Mouse (Mus musculus) intestine, embryonic 14.5 days (tissue): ENCODE measurements around the gene Cst7. TPM values are rescaled to one million over a fixed set of nuclear protein-coding genes. Genes with fewer than 3 reads are reported as not detected.
A peak's percentile ranks its signal among the peaks of the same experiment; 100 is the strongest.
"Not testable (repeated sequence)": the region's sequence is repeated elsewhere in the genome, so short reads cannot be mapped to it uniquely, and the experiment has no call there.

Experiments used
- ATAC-seq: fragments of 200-750 bp; cut with Nextera tagmentation; replicated peaks from 2 replicates; pipeline ENCODE4 v1.8.0; 2017; ENCODE audit warnings: low read depth, moderate number of reproducible peaks, moderate TSS enrichment, moderate library complexity; ENCODE audit not compliant: low FRiP score, low TSS enrichment
- DNase-seq: peaks from one replicate; pipeline ENCODE4 v3.0.0-alpha.2; 2018; ENCODE audit warnings: low spot score
- H3K27ac ChIP-seq: fragments of 300-500 bp; sonication (generic); 2 replicates; pipeline ENCODE4 v1.5.1; 2014; ENCODE audit warnings: low read depth, mild to moderate bottlenecking, control low read depth
- H3K27me3 ChIP-seq: fragments of 300-500 bp; sonication (generic); replicated peaks from 2 replicates; pipeline ENCODE4 v1.6.1; 2014; ENCODE audit warnings: low read length, control low read depth; ENCODE audit not compliant: control insufficient read depth, insufficient read depth
- H3K36me3 ChIP-seq: fragments of 300-500 bp; sonication (generic); 2 replicates; pipeline ENCODE4 v1.6.1; 2014; ENCODE audit warnings: low read length, control low read depth; ENCODE audit not compliant: control insufficient read depth, insufficient read depth
- H3K4me1 ChIP-seq: fragments of 300-500 bp; sonication (generic); replicated peaks from 2 replicates; pipeline ENCODE4 v1.6.1; 2014; ENCODE audit warnings: low read length, control low read depth, mixed read lengths; ENCODE audit not compliant: control insufficient read depth, insufficient read depth
- H3K4me2 ChIP-seq: fragments of 300-500 bp; sonication (generic); 2 replicates; pipeline ENCODE4 v1.6.1; 2014; ENCODE audit warnings: low read length
- H3K4me3 ChIP-seq: fragments of 300-500 bp; sonication (generic); 2 replicates; pipeline ENCODE4 v1.5.1; 2014; ENCODE audit warnings: low read depth, low read length, control low read depth, mixed read lengths
- H3K9ac ChIP-seq: fragments of 300-500 bp; sonication (generic); 2 replicates; pipeline ENCODE4 v1.6.1; 2014; ENCODE audit warnings: mild to moderate bottlenecking, low read length
- H3K9me3 ChIP-seq: fragments of 300-500 bp; sonication (generic); 2 replicates; pipeline ENCODE4 v1.6.1; 2016; ENCODE audit warnings: low read length, control low read depth; ENCODE audit not compliant: control insufficient read depth
- WGBS: fragments of 180-500 bp; shearing (Covaris S2); extraction: QIAGEN DNeasy Blood & Tissue Kit; methylation state at CpG from one replicate; pipeline ENCODE4 v1.1.7; 2014; 5-methylcytosine and 5-hydroxymethylcytosine counted together
- polyA plus RNA-seq: library from polyadenylated mRNA; unstranded; fragments of >200 nt; fragmentation: Nextera tagmentation; extraction: Ambion mirVana; gene quantifications from 2 replicates; pipeline ENCODE4 v1.2.1, GENCODE M21; 2014

Gene Cst7
- 0.55 TPM in 2 replicates for polyA plus RNA-seq

DNA sequence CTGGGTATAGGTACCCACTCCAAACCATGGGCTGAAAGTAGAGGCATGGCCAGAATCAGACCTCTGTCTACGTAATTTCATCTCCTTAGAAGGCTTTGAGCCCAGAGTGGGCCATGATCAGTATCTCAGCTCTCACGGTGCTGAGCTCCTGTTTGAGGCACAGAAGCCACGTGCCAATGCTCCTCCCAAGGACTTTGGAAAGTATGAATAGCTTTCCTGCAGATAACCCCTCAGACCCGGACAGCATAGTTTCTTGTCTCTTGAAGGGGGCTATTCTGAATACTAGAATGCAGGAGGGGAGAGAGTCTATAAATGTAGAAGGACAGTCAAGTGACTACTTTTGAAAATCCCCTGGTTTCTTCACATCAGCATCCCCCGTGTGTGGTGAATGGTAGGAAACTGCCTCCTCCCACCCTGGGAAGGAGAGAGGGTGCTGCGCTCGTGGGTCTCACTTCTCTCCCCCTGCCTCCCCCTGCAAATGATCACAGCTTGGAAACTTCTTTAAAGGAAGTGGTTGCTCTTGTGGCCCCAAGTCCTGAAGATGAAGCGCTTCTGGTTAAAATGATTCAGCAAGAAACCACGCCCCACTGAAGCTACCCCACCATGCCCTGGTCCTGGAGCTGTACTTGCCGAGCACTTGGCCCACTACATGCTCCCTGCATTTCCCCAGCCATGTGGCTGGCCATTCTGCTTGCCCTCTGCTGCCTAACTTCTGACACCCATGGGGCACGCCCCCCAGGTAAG lies at the start of gene Cst7:
TSS of gene Cst7 (plus strand) at position 569 of the 744 bp plus-strand sequence.
- H3K9me3 ChIP-seq = no peaks in the 10 kb centered on the region
- no peak for DNase-seq
- no peak within 1 kb of the TSS for H3K9ac ChIP-seq
- no peaks in the 10 kb centered on the region for H3K36me3 ChIP-seq
- 71% methylated on average over 11 of the region's 11 CpGs for WGBS
- H3K4me2 ChIP-seq = no peak within 1 kb of the TSS
- H3K4me3 ChIP-seq = no peak within 1 kb of the TSS
- H3K27me3 ChIP-seq = no peaks in the 10 kb centered on the region
- no peaks in the 10 kb centered on the region for H3K4me1 ChIP-seq
- ATAC-seq = no peak
- H3K27ac ChIP-seq = no peak within 1 kb of the TSS

DNA sequence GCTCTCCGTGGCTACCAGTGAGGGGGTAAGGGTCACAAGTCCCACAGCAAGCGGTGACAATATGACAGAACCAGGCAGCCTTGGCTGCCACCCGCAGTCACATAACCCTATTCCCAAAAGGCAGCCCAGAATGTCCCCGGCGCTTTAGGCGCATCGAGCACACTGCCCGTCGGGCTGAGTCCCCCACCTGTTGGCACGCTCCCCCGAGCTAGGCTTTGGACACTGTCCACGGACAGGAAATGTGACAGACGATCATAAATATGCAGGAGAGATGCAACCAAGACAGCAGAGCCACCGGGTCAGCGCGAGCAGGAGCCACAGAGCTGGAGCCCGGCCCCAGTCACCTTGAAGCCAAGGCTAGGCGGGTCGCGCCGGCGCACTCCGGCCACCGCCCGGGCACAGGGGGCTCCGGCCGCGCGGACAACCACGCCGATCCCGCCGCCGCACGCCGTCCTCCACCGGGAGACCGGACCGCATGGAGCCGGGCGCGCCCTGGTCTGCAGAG lies 44.5 kb upstream of the Cst7 start:
- ATAC-seq (peak; percentile 71), DNase-seq (peak; percentile 58)
- Histone ChIP-seq H3K4me3 (peak overlapping the region; percentile 38), H3K36me3 (no peaks in the 10 kb centered on the region), H3K4me2 (peak overlapping the region; percentile 79), H3K9me3 (no peaks in the 10 kb centered on the region), H3K9ac (peak overlapping the region; percentile 32; the same call in 1 of the 2 replicates), H3K27me3 (peaks cover 10% of the 10 kb centered on the region; the same call in 1 of the 2 replicates), H3K27ac (no peak overlapping the region), H3K4me1 (no peaks in the 10 kb centered on the region)
- WGBS = 3% methylated on average over 38 of the region's 42 CpGs

DNA sequence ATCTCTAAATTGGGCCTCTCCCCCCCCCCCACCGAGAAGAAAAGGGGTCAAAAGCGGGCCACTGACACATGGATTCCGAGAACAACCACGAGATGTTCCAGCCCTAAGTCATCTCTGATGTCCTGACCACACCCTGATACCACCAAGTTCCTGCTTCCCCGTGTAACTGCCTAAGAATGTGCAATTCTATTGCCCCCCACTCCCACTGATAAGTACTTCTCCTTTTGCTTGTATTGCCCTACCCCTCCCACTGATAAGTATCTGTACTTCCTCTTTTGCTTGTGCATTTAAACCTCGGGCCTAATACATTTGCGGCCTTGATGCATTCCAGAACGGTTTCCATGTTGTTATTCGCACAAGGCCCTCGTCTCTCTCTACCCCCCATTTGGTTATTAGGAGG lies 20.6 kb upstream of the Cst7 start:
- not testable (repeated sequence) for H3K9ac ChIP-seq, DNase-seq, H3K4me2 ChIP-seq, H3K9me3 ChIP-seq, H3K27ac ChIP-seq, H3K36me3 ChIP-seq, H3K4me1 ChIP-seq, H3K27me3 ChIP-seq, ATAC-seq, H3K4me3 ChIP-seq
- 78% methylated on average over 10 of the region's 10 CpGs for WGBS

DNA sequence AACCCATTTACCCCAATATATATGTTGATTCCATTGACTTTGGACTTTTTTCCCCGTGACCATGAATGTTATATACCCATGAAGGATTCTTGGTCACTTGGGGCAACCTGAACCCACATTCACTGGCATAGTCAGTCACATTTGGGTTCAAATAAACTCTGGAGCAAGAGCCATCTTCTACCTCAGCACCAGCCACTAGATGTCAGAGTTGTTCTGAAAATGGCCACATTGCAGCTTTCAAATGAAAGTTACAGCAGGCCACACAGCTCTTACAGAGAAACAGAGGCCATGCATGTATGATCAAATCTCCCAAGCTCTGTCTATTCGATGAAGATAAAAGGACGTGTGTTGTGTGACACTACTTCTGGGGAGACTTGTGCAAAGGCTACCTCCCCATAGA lies 11.6 kb upstream of the Cst7 start:
- H3K9me3 ChIP-seq = no peaks in the 10 kb centered on the region
- ATAC-seq = 0 out of 2 replicates have a peak, but pooled peaks have one; percentile 32
- H3K9ac ChIP-seq = no peak overlapping the region
- no peaks in the 10 kb centered on the region for H3K27me3 ChIP-seq
- H3K36me3 ChIP-seq = no peaks in the 10 kb centered on the region
- H3K4me1 ChIP-seq = no peaks in the 10 kb centered on the region
- H3K4me3 ChIP-seq = no peak overlapping the region
- no peak for DNase-seq
- H3K4me2 ChIP-seq = no peak overlapping the region
- 52% methylated on average over 3 of the region's 3 CpGs for WGBS
- H3K27ac ChIP-seq = no peak overlapping the region

DNA sequence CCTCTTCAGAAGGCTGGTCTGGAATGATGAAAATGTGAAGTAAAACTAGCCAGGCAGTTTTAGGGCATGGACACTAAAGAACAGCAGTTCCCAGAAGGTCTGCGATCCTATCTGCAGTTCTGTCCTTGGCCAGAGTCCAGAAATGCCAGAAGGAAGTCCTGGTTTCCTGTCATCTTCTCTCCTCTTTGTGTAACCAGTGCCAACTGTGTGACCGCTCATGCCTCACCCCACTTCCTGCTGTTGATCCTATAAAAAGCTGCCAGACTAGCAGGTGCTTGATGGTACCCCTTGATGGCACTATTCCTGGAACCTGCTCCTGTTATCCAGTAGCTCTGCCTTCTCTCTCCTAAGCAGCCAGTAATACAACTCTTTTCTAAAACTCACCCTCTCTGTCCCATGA lies 3.2 kb upstream of the Cst7 start:
- ATAC-seq (no peak), DNase-seq (no peak)
- no peak overlapping the region for H3K4me2 ChIP-seq
- no peaks in the 10 kb centered on the region for H3K36me3 ChIP-seq
- no peak overlapping the region for H3K9ac ChIP-seq
- no peaks in the 10 kb centered on the region for H3K4me1 ChIP-seq
- no peaks in the 10 kb centered on the region for H3K27me3 ChIP-seq
- no peak overlapping the region for H3K4me3 ChIP-seq
- WGBS = 56% methylated on average over 2 of the region's 2 CpGs
- H3K27ac ChIP-seq = no peak overlapping the region
- H3K9me3 ChIP-seq = no peaks in the 10 kb centered on the region

DNA sequence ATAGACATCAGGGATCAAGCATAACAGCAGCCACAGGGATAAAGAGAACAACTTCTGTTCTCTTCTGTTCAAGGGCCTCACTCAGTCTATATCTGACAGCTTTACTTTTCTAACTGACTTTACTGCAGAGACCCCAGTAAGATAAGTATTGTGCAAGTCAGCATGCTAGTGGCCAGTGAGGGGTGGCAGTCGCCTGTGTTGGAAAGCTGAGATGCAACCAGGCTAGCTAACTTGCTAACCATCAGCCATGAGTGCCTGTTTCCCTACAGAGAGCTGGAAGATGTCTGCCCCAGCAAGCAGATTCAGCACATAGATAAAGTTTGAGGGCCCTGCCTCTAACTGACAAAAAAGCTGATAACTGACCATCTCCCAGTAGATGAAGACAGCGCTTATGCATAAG lies 546 bp downstream of the Cst7 start:
- H3K9ac ChIP-seq = no peak overlapping the region
- DNase-seq (no peak), ATAC-seq (no peak)
- H3K27me3 ChIP-seq = no peaks in the 10 kb centered on the region
- 88% methylated on average over 2 of the region's 2 CpGs for WGBS
- H3K4me2 ChIP-seq = no peak overlapping the region
- H3K4me3 ChIP-seq = no peak overlapping the region
- H3K9me3 ChIP-seq = no peaks in the 10 kb centered on the region
- no peak overlapping the region for H3K27ac ChIP-seq
- no peaks in the 10 kb centered on the region for H3K36me3 ChIP-seq
- no peaks in the 10 kb centered on the region for H3K4me1 ChIP-seq

DNA sequence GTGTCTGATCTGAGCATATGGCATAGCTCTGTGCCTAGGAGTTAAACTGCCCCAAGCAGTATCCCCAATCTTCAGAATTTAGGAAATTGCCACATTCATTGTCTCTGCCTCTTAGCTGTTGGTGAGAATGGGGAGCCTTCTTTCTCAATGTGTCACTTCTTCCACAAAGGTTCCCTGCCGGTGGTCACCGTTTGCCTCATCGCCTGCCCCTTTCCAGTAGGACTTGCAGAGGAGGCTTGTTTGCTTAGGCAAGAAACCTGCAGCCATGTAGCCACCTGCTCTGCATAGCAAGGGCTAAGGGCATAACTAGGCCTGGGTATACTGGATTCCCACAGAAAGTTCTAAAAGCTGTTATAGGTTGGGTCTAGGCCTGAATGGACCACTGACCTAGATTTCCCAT lies 2.2 kb downstream of the Cst7 start:
- Histone ChIP-seq H3K9me3 (no peaks in the 10 kb centered on the region), H3K27me3 (no peaks in the 10 kb centered on the region), H3K4me1 (no peaks in the 10 kb centered on the region), H3K27ac (no peak overlapping the region), H3K9ac (no peak overlapping the region), H3K4me3 (no peak overlapping the region), H3K4me2 (no peak overlapping the region), H3K36me3 (no peaks in the 10 kb centered on the region)
- 89% methylated on average over 3 of the region's 3 CpGs for WGBS
- ATAC-seq (no peak), DNase-seq (no peak)

DNA sequence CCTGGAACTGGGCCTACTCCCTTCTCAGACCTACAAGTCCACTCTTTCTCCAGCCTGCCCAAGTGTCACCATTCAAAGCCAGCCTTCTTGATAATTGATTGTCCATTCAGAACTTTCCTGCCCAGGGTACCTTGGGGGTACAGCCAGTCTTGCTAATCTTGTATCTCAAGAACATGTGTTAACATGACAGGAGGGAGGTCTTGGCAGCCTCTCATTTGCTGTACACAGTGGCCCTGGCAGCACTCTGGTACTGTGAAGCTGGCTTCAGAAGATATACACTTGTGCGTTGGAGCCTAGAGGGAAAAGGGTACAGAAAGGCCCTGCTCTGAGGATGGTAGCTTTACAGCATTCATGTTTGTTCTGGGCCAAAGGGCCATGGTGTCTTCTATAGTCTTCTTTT lies 6.0 kb downstream of the Cst7 start:
- H3K36me3 ChIP-seq = no peaks in the 10 kb centered on the region
- no peaks in the 10 kb centered on the region for H3K27me3 ChIP-seq
- WGBS = 83% methylated on average over 1 of the region's 1 CpGs
- H3K9ac ChIP-seq = no peak overlapping the region
- H3K4me2 ChIP-seq = no peak overlapping the region
- DNase-seq = no peak
- no peak overlapping the region for H3K4me3 ChIP-seq
- no peaks in the 10 kb centered on the region for H3K9me3 ChIP-seq
- H3K27ac ChIP-seq = no peak overlapping the region
- no peak for ATAC-seq
- no peaks in the 10 kb centered on the region for H3K4me1 ChIP-seq

DNA sequence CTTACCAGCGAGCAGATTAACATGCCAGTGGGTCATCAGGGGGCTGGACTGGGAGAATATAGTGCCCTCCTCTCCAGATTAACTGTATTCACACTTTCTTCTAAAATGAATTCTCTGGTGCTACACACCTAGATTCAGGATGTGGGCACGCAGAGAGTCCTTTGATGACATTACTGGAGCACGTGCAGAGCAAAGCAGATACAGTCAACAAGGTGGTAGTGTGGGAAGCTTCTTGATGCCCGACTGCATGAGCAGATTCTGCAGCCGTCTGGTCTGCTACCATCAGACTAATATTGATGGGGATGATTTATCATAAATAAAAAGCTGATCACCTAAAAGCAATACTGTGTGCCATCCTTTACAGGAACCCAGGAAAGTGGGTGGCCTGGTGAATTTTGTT lies 8.4 kb downstream of the Cst7 start:
- Histone ChIP-seq H3K9ac (no peak overlapping the region), H3K4me2 (no peak overlapping the region), H3K36me3 (peaks cover 3% of the 10 kb centered on the region), H3K4me3 (no peak overlapping the region), H3K9me3 (no peaks in the 10 kb centered on the region), H3K27ac (no peak overlapping the region), H3K4me1 (no peaks in the 10 kb centered on the region), H3K27me3 (no peaks in the 10 kb centered on the region)
- no peak for ATAC-seq
- DNase-seq = no peak
- WGBS = 80% methylated on average over 5 of the region's 5 CpGs
